Mouse (Mus musculus): ENCODE measurements at regions not wholly inside any gene's neighbourhood (a gene's known extent, or its start where the extent isn't known, plus 50 kb on each side); places are given as distances from the start of the nearest gene placed in this dataset.

GRCm38 (mm10) chr8:86353816-86354215 lies 226.7 kb downstream of the Abcc12 start:
- DNase-seq = no peak

GRCm38 (mm10) chr8:86351545-86352190 lies 228.8 kb downstream of the Abcc12 start:
- DNase-seq = no peak

GRCm38 (mm10) chr8:86350128-86350527 lies 230.4 kb downstream of the Abcc12 start:
- DNase-seq = no peak

- peak in 1 of 2 experiments; percentile 24 for DNase-seq
Observed at GRCm38 (mm10) chr8:86342016-86342684, 238.3 kb downstream of the Abcc12 start.

GRCm38 (mm10) chr8:86338574-86339264 lies 241.8 kb downstream of the Abcc12 start:
- DNase-seq = no peak

GRCm38 (mm10) chr8:86331383-86331782 lies 249.1 kb downstream of the Abcc12 start:
- DNase-seq = no peak

- no peak for DNase-seq
Observed at GRCm38 (mm10) chr8:86328626-86329025, 251.9 kb downstream of the Abcc12 start.

- DNase-seq = no peak
Observed at GRCm38 (mm10) chr8:86327982-86328381, 252.5 kb downstream of the Abcc12 start.

GRCm38 (mm10) chr8:86325040-86325439 lies 255.4 kb downstream of the Abcc12 start:
- DNase-seq = no peak

- no peak for DNase-seq
Observed at GRCm38 (mm10) chr8:86324542-86324941, 255.9 kb downstream of the Abcc12 start.

GRCm38 (mm10) chr8:86323823-86324222 lies 256.7 kb downstream of the Abcc12 start:
- no peak for DNase-seq

GRCm38 (mm10) chr8:86322494-86322893 lies 258.0 kb downstream of the Abcc12 start:
- DNase-seq = no peak

- DNase-seq = no peak
Observed at GRCm38 (mm10) chr8:86320938-86321337, 259.5 kb downstream of the Abcc12 start.

GRCm38 (mm10) chr8:86318531-86318930 lies 262.0 kb downstream of the Abcc12 start:
- no peak for DNase-seq

GRCm38 (mm10) chr8:86316236-86316635 lies 264.2 kb downstream of the Abcc12 start:
- no peak for DNase-seq

- DNase-seq = no peak
Observed at GRCm38 (mm10) chr8:86309460-86309859, 271.0 kb downstream of the Abcc12 start.

GRCm38 (mm10) chr8:86307339-86307738 lies 273.1 kb downstream of the Abcc12 start:
- no peak for DNase-seq

GRCm38 (mm10) chr8:86301885-86302509 lies 278.5 kb downstream of the Abcc12 start:
- DNase-seq = no peak

GRCm38 (mm10) chr8:86288713-86289384 lies 291.6 kb downstream of the Abcc12 start:
- DNase-seq = peak in 1 of 2 experiments; percentile 32

- no peak for DNase-seq
Observed at GRCm38 (mm10) chr8:86282922-86283321, 297.6 kb downstream of the Abcc12 start.

- peak; percentile 26 to 53 for DNase-seq
Observed at GRCm38 (mm10) chr8:86280093-86280721, 300.3 kb downstream of the Abcc12 start.

- DNase-seq = no peak
Observed at GRCm38 (mm10) chr8:86275699-86276098, 304.8 kb downstream of the Abcc12 start.
